Mouse (Mus musculus): Measurements from ENCODE around the gene Fam161b.

GRCm38 (mm10) chr12:84336963-84337625 lies 24.5 kb downstream of the Fam161b start:
- TF ChIP-seq POLR2A (IDR thresholded peaks at IDR 0.05; ENCODE audit: insufficient read depth, low read depth, low read length) = no peak
- TF ChIP-seq CTCF (IDR thresholded peaks at IDR 0.05) = no peak
- TF ChIP-seq EP300 (IDR thresholded peaks at IDR 0.05; ENCODE audit: insufficient read depth, low read depth, low read length) = no peak
